Mouse (Mus musculus) midbrain, embryonic 15.5 days (tissue): ENCODE data around the gene Zfp771. TPM values are rescaled to one million over a fixed set of nuclear protein-coding genes. Genes with fewer than 3 reads are reported as not detected.

Source experiments
- ATAC-seq: fragments of 200-750 bp; cut with Nextera tagmentation; replicated peaks from 2 replicates; pipeline ENCODE4 v1.8.0; 2017; ENCODE audit warnings: moderate TSS enrichment
- H3K27ac ChIP-seq: fragments of 300-500 bp; sonication (generic); 2 replicates; pipeline ENCODE4 v1.5.1; 2015; ENCODE audit warnings: mild to moderate bottlenecking, inconsistent platforms
- H3K27me3 ChIP-seq: fragments of 300-500 bp; sonication (generic); replicated peaks from 2 replicates; pipeline ENCODE4 v1.6.1; 2015; ENCODE audit warnings: inconsistent platforms
- H3K36me3 ChIP-seq: fragments of 300-500 bp; sonication (generic); replicated peaks from 2 replicates; pipeline ENCODE4 v1.6.1; 2015; ENCODE audit warnings: inconsistent platforms
- H3K4me1 ChIP-seq: fragments of 300-500 bp; sonication (generic); 2 replicates; pipeline ENCODE4 v1.6.1; 2015; ENCODE audit warnings: inconsistent platforms
- H3K4me2 ChIP-seq: fragments of 300-500 bp; sonication (generic); 2 replicates; pipeline ENCODE4 v1.6.1; 2015; ENCODE audit warnings: inconsistent platforms, mild to moderate bottlenecking, moderate library complexity
- H3K4me3 ChIP-seq: fragments of 300-500 bp; sonication (generic); 2 replicates; pipeline ENCODE4 v1.5.1; 2015; ENCODE audit warnings: mild to moderate bottlenecking, inconsistent platforms
- H3K9ac ChIP-seq: fragments of 300-500 bp; sonication (generic); 2 replicates; pipeline ENCODE4 v1.6.1; 2015; ENCODE audit warnings: mild to moderate bottlenecking, inconsistent platforms
- H3K9me3 ChIP-seq: fragments of 300-500 bp; sonication (generic); 2 replicates; pipeline ENCODE4 v1.6.1; 2016; ENCODE audit warnings: inconsistent platforms
- WGBS: fragments of 180-500 bp; shearing (Covaris S2); methylation state at CpG from one replicate; pipeline ENCODE4 v1.1.7; 2015; ENCODE audit warnings: mixed read lengths; 5-methylcytosine and 5-hydroxymethylcytosine counted together
- polyA plus RNA-seq: library from polyadenylated mRNA; unstranded; fragments of >200 nt; fragmentation: Nextera tagmentation; extraction: Ambion mirVana; gene quantifications from 2 replicates; pipeline ENCODE4 v1.2.1, GENCODE M21; 2015

Gene Zfp771
- 72.0 and 73.1 TPM in 2 replicates for polyA plus RNA-seq

GRCm38 (mm10) chr7:127243870-127244657 lies at the start of gene Zfp771:
TSS of gene Zfp771 (plus strand) at chr7:127244274.
- Histone ChIP-seq H3K4me2 (peak within 1 kb of the TSS; percentile 90), H3K36me3 (peaks cover 5% of the 10 kb centered on the region; the same call in 1 of the 2 replicates), H3K4me1 (peaks cover 26% of the 10 kb centered on the region), H3K9me3 (no peaks in the 10 kb centered on the region), H3K27ac (peak within 1 kb of the TSS; percentile 81), H3K9ac (peak within 1 kb of the TSS; percentile 79), H3K4me3 (peak within 1 kb of the TSS; percentile 97), H3K27me3 (no peaks in the 10 kb centered on the region)
- peak; percentile 94 for ATAC-seq
- 1% methylated on average over 56 of the region's 56 CpGs for WGBS

GRCm38 (mm10) chr7:127194633-127195029 lies 49.4 kb upstream of the Zfp771 start:
- WGBS = 87% methylated on average over 7 of the region's 7 CpGs
- ATAC-seq = no peak
- peak overlapping the region; percentile 82 for H3K4me3 ChIP-seq
- peaks cover 51% of the 10 kb centered on the region for H3K36me3 ChIP-seq
- peak overlapping the region; percentile 69 for H3K9ac ChIP-seq
- H3K4me1 ChIP-seq = peaks cover 25% of the 10 kb centered on the region
- H3K27ac ChIP-seq = no peak overlapping the region
- no peaks in the 10 kb centered on the region for H3K27me3 ChIP-seq
- no peaks in the 10 kb centered on the region for H3K9me3 ChIP-seq
- H3K4me2 ChIP-seq = peak overlapping the region; percentile 78

GRCm38 (mm10) chr7:127195544-127196295 lies 48.4 kb upstream of the Zfp771 start, which contains the start of gene Cd2bp2:
TSS of gene Cd2bp2 (minus strand) at chr7:127196050.
- no peaks in the 10 kb centered on the region for H3K27me3 ChIP-seq
- H3K9ac ChIP-seq = peak within 1 kb of the TSS; percentile 69
- peak within 1 kb of the TSS; percentile 82 for H3K4me3 ChIP-seq
- under 1% methylated on average over 51 of the region's 51 CpGs for WGBS
- no peaks in the 10 kb centered on the region for H3K9me3 ChIP-seq
- ATAC-seq = peak; percentile 97
- peaks cover 57% of the 10 kb centered on the region for H3K36me3 ChIP-seq
- H3K4me2 ChIP-seq = peak within 1 kb of the TSS; percentile 78
- H3K27ac ChIP-seq = peak within 1 kb of the TSS; percentile 90
- peaks cover 25% of the 10 kb centered on the region for H3K4me1 ChIP-seq

GRCm38 (mm10) chr7:127196484-127196883 lies 47.6 kb upstream of the Zfp771 start:
- 59% methylated on average over 11 of the region's 11 CpGs for WGBS
- Histone ChIP-seq H3K4me1 (peaks cover 25% of the 10 kb centered on the region), H3K27me3 (no peaks in the 10 kb centered on the region), H3K36me3 (peaks cover 62% of the 10 kb centered on the region), H3K4me2 (peak overlapping the region; percentile 78), H3K9ac (peak overlapping the region; percentile 49), H3K9me3 (no peaks in the 10 kb centered on the region), H3K4me3 (peak overlapping the region; percentile 82), H3K27ac (peak overlapping the region; percentile 79)
- ATAC-seq = no peak

GRCm38 (mm10) chr7:127206606-127207005 lies 37.5 kb upstream of the Zfp771 start:
- H3K36me3 ChIP-seq = peaks cover 13% of the 10 kb centered on the region; the same call in 1 of the 2 replicates
- H3K9me3 ChIP-seq = no peaks in the 10 kb centered on the region
- H3K27ac ChIP-seq = no peak overlapping the region
- 65% methylated on average over 2 of the region's 2 CpGs for WGBS
- peak overlapping the region; percentile 99 for H3K4me2 ChIP-seq
- H3K4me3 ChIP-seq = peak overlapping the region; percentile 98
- no peak for ATAC-seq
- H3K9ac ChIP-seq = peak overlapping the region; percentile 97
- no peaks in the 10 kb centered on the region for H3K27me3 ChIP-seq
- peaks cover 42% of the 10 kb centered on the region for H3K4me1 ChIP-seq

GRCm38 (mm10) chr7:127207374-127208294 lies 36.4 kb upstream of the Zfp771 start:
- H3K4me1 ChIP-seq = peaks cover 42% of the 10 kb centered on the region
- H3K4me2 ChIP-seq = peak overlapping the region; percentile 99
- 0 out of 2 replicates have a peak, but pooled peaks have one; percentile 5 for ATAC-seq
- no peaks in the 10 kb centered on the region for H3K9me3 ChIP-seq
- H3K27ac ChIP-seq = peak overlapping the region; percentile 90
- H3K27me3 ChIP-seq = no peaks in the 10 kb centered on the region
- WGBS = under 1% methylated on average over 53 of the region's 53 CpGs
- peak overlapping the region; percentile 98 for H3K4me3 ChIP-seq
- H3K36me3 ChIP-seq = peaks cover 11% of the 10 kb centered on the region; the same call in 1 of the 2 replicates
- H3K9ac ChIP-seq = peak overlapping the region; percentile 97

GRCm38 (mm10) chr7:127208295-127208552 lies 35.9 kb upstream of the Zfp771 start, which contains the start of gene Tbc1d10b:
TSS of gene Tbc1d10b (minus strand) at chr7:127208468.
- Histone ChIP-seq H3K36me3 (0 out of 2 replicates have a peak, but pooled peaks cover 5% of the 10 kb centered on the region), H3K4me3 (peak within 1 kb of the TSS; percentile 98), H3K27me3 (no peaks in the 10 kb centered on the region), H3K4me1 (peaks cover 42% of the 10 kb centered on the region), H3K9ac (peak within 1 kb of the TSS; percentile 97), H3K27ac (peak within 1 kb of the TSS; percentile 90), H3K9me3 (no peaks in the 10 kb centered on the region), H3K4me2 (peak within 1 kb of the TSS; percentile 99)
- WGBS = 1% methylated on average over 40 of the region's 44 CpGs
- ATAC-seq = peak; percentile 21; the same call in 1 of the 2 replicates

GRCm38 (mm10) chr7:127208553-127209438 lies 35.3 kb upstream of the Zfp771 start, which contains the start of gene Mylpf:
TSS of gene Mylpf (plus strand) at chr7:127208890.
- ATAC-seq = peak; percentile 96
- H3K4me1 ChIP-seq = peaks cover 42% of the 10 kb centered on the region
- H3K4me2 ChIP-seq = peak within 1 kb of the TSS; percentile 99
- 0 out of 2 replicates have a peak, but pooled peaks cover under 1% of the 10 kb centered on the region for H3K36me3 ChIP-seq
- H3K9me3 ChIP-seq = no peaks in the 10 kb centered on the region
- peak within 1 kb of the TSS; percentile 90 for H3K27ac ChIP-seq
- H3K27me3 ChIP-seq = 0 out of 2 replicates have a peak, but pooled peaks cover 1% of the 10 kb centered on the region
- peak within 1 kb of the TSS; percentile 97 for H3K9ac ChIP-seq
- H3K4me3 ChIP-seq = peak within 1 kb of the TSS; percentile 98
- under 1% methylated on average over 44 of the region's 44 CpGs for WGBS

- ATAC-seq = no peak
- no peaks in the 10 kb centered on the region for H3K9me3 ChIP-seq
- peaks cover 40% of the 10 kb centered on the region for H3K4me1 ChIP-seq
- 0 out of 2 replicates have a peak, but pooled peaks cover 4% of the 10 kb centered on the region for H3K27me3 ChIP-seq
- H3K4me3 ChIP-seq = no peak overlapping the region
- no peaks in the 10 kb centered on the region for H3K36me3 ChIP-seq
- H3K9ac ChIP-seq = peak overlapping the region; percentile 33; the same call in 1 of the 2 replicates
- peak overlapping the region; percentile 90 for H3K27ac ChIP-seq
- WGBS = 81% methylated on average over 5 of the region's 5 CpGs
- peak overlapping the region; percentile 73 for H3K4me2 ChIP-seq
These were observed 34.2 kb upstream of the Zfp771 start for GRCm38 (mm10) chr7:127209851-127210250.

GRCm38 (mm10) chr7:127210266-127210665 lies 33.8 kb upstream of the Zfp771 start:
- no peak overlapping the region for H3K4me2 ChIP-seq
- H3K4me1 ChIP-seq = peaks cover 40% of the 10 kb centered on the region
- ATAC-seq = no peak
- no peak overlapping the region for H3K9ac ChIP-seq
- H3K27ac ChIP-seq = no peak overlapping the region
- H3K4me3 ChIP-seq = no peak overlapping the region
- H3K36me3 ChIP-seq = no peaks in the 10 kb centered on the region
- 0 out of 2 replicates have a peak, but pooled peaks cover 4% of the 10 kb centered on the region for H3K27me3 ChIP-seq
- H3K9me3 ChIP-seq = no peaks in the 10 kb centered on the region
- WGBS = 94% methylated on average over 4 of the region's 4 CpGs
